Mouse (Mus musculus) forebrain, embryonic 13.5 days (tissue): ENCODE data around the gene Wnt7a. TPM values are rescaled to one million over a fixed set of nuclear protein-coding genes. Genes with fewer than 3 reads are reported as not detected.

Source experiments
- ATAC-seq: fragments of 200-750 bp; cut with Nextera tagmentation; 2 replicates; pipeline ENCODE4 v1.8.0; 2017
- H3K27ac ChIP-seq: fragments of 300-500 bp; sonication (generic); 2 replicates; pipeline ENCODE4 v1.5.1; 2015; ENCODE audit warnings: inconsistent platforms, mild to moderate bottlenecking, moderate library complexity
- H3K27me3 ChIP-seq: fragments of 300-500 bp; sonication (generic); 2 replicates; pipeline ENCODE4 v1.6.1; 2015; ENCODE audit warnings: mild to moderate bottlenecking, inconsistent platforms
- H3K36me3 ChIP-seq: fragments of 300-500 bp; sonication (generic); 2 replicates; pipeline ENCODE4 v1.6.1; 2015; ENCODE audit warnings: mild to moderate bottlenecking, inconsistent platforms; ENCODE audit not compliant: poor library complexity, severe bottlenecking
- H3K4me1 ChIP-seq: fragments of 300-500 bp; sonication (generic); 2 replicates; pipeline ENCODE4 v1.6.1; 2015; ENCODE audit warnings: inconsistent platforms
- H3K4me2 ChIP-seq: fragments of 300-500 bp; sonication (generic); 2 replicates; pipeline ENCODE4 v1.6.1; 2015; ENCODE audit warnings: inconsistent platforms, mild to moderate bottlenecking, moderate library complexity
- H3K4me3 ChIP-seq: fragments of 300-500 bp; sonication (generic); 2 replicates; pipeline ENCODE4 v1.5.1; 2015; ENCODE audit warnings: mild to moderate bottlenecking, inconsistent platforms
- H3K9ac ChIP-seq: fragments of 300-500 bp; sonication (generic); 2 replicates; pipeline ENCODE4 v1.6.1; 2015; ENCODE audit warnings: mild to moderate bottlenecking, inconsistent platforms
- H3K9me3 ChIP-seq: fragments of 300-500 bp; sonication (generic); replicated peaks from 2 replicates; pipeline ENCODE4 v1.6.1; 2016; ENCODE audit warnings: inconsistent platforms
- WGBS: fragments of 180-500 bp; shearing (Covaris S2); methylation state at CpG from one replicate; pipeline ENCODE4 v1.1.7; 2015; 5-methylcytosine and 5-hydroxymethylcytosine counted together
- polyA plus RNA-seq: library from polyadenylated mRNA; unstranded; fragments of >200 nt; fragmentation: Nextera tagmentation; extraction: Ambion mirVana; gene quantifications from 2 replicates; pipeline ENCODE4 v1.2.1, GENCODE M21; 2015

Wnt7a gene
- polyA plus RNA-seq, 1 experiment from 2014 or later = 21.9 TPM

- no peak overlapping the region for H3K4me3 ChIP-seq
- 51% methylated on average over 11 of the region's 11 CpGs for WGBS
- no peak overlapping the region for H3K4me2 ChIP-seq
- H3K9ac ChIP-seq = 0 out of 2 replicates have a peak overlapping the region, but pooled peaks have one; percentile 6
- no peaks in the 10 kb centered on the region for H3K9me3 ChIP-seq
- H3K4me1 ChIP-seq = peaks cover 39% of the 10 kb centered on the region
- no peaks in the 10 kb centered on the region for H3K27me3 ChIP-seq
- H3K27ac ChIP-seq = peak overlapping the region; percentile 80
- ATAC-seq = peak; percentile 70
- H3K36me3 ChIP-seq = no peaks in the 10 kb centered on the region
Observed at GRCm38 (mm10) chr6:91324752-91325151, 86.4 kb downstream of the Wnt7a start.

- Histone ChIP-seq H3K27ac (peak overlapping the region; percentile 82), H3K9ac (no peak overlapping the region), H3K36me3 (no peaks in the 10 kb centered on the region), H3K4me3 (no peak overlapping the region), H3K4me1 (peaks cover 39% of the 10 kb centered on the region), H3K4me2 (no peak overlapping the region), H3K27me3 (no peaks in the 10 kb centered on the region), H3K9me3 (peaks cover 8% of the 10 kb centered on the region; the same call in 1 of the 2 replicates)
- 64% methylated on average over 9 of the region's 9 CpGs for WGBS
- peak; percentile 84 for ATAC-seq
Observed at GRCm38 (mm10) chr6:91322001-91322772, 89.0 kb downstream of the Wnt7a start.

Other genes starting within 250 kb of the Wnt7a start
- gene Fbln2, start 198.9 kb downstream of the Wnt7a start, polyA plus RNA-seq = 8.5 and 12.2 TPM in 2 replicates
- gene Chchd4, start 62.2 kb upstream of the Wnt7a start, polyA plus RNA-seq = 27.3 and 30.7 TPM in 2 replicates
- 48.3 and 56.8 TPM in 2 replicates for gene Tmem43, start 62.3 kb upstream of the Wnt7a start, polyA plus RNA-seq
- gene Xpc, start 104.5 kb upstream of the Wnt7a start, polyA plus RNA-seq = 18.6 and 20.5 TPM in 2 replicates
- gene Lsm3, start 104.6 kb upstream of the Wnt7a start, polyA plus RNA-seq = 273 and 275 TPM in 2 replicates